Mouse (Mus musculus): Measurements from ENCODE around the gene Abat. TPM values are rescaled to one million over a fixed set of nuclear protein-coding genes. Genes with fewer than 3 reads are reported as not detected.

The Abat gene
- polyA plus RNA-seq, 1 experiment from 2014 or later, result 16.8 TPM

DNA sequence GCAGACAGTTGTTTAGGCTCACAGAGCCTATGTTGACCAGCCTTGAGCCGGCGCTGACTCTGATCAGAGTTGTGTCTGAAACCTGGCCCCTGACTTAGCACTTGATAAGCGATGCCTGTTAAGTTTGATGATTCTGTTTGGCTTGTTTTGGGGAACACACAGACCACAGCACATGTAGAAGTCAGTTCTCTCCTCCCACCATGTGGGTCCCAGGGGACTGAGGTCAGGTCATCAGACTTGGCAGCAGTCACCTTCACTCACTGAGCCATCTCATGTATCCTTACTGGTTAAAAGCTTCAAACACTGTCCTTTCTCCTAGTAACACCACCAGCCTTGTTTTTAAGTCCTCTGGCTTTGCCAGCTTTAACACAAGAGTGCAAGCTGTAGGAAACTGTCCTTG, 136.8 kb downstream of the Abat start:
- ATAC-seq (ENCODE audit: insufficient read depth) (no peak), DNase-seq (no peak)
- no peak for TF ChIP-seq CTCF (IDR thresholded peaks at IDR 0.05; ENCODE audit: low read depth)
- Histone ChIP-seq H3K4me1 (ENCODE audit: insufficient read depth) (no peaks in the 10 kb centered on the region), H3K36me3 (ENCODE audit: insufficient read depth) (peaks cover 95% of the 10 kb centered on the region), H3K9ac (no peak overlapping the region), H3K27me3 (ENCODE audit: insufficient read depth, low read length) (no peaks in the 10 kb centered on the region), H3K27ac (ENCODE audit: low read depth) (no peak overlapping the region), H3K4me2 (no peak overlapping the region), H3K4me3 (ENCODE audit: low read depth, low read length) (no peak overlapping the region), H3K9me3 (ENCODE audit: low read depth, low read length) (no peaks in the 10 kb centered on the region)
- 90% methylated on average over 3 of the region's 3 CpGs for WGBS

GRCm38 (mm10) chr16:8655108-8655507, 141.9 kb downstream of the Abat start:
- no peak overlapping the region for H3K9ac ChIP-seq
- H3K27ac ChIP-seq (ENCODE audit: low read depth), result no peak overlapping the region
- no peaks in the 10 kb centered on the region for H3K4me1 ChIP-seq (ENCODE audit: insufficient read depth)
- TF ChIP-seq CTCF (IDR thresholded peaks at IDR 0.05; ENCODE audit: low read depth), result no peak
- H3K4me3 ChIP-seq (ENCODE audit: low read depth, low read length), result no peak overlapping the region
- no peaks in the 10 kb centered on the region for H3K27me3 ChIP-seq (ENCODE audit: insufficient read depth, low read length)
- H3K9me3 ChIP-seq (ENCODE audit: low read depth, low read length), result no peaks in the 10 kb centered on the region
- peaks cover 90% of the 10 kb centered on the region for H3K36me3 ChIP-seq (ENCODE audit: insufficient read depth)
- no peak overlapping the region for H3K4me2 ChIP-seq
- 80% methylated on average over 6 of the region's 6 CpGs for WGBS
- no peak for ATAC-seq (ENCODE audit: insufficient read depth)
- no peak for DNase-seq

GRCm38 (mm10) chr16:8655599-8655998, 142.4 kb downstream of the Abat start:
- Histone ChIP-seq H3K4me1 (ENCODE audit: insufficient read depth) (no peaks in the 10 kb centered on the region), H3K27me3 (ENCODE audit: insufficient read depth, low read length) (no peaks in the 10 kb centered on the region), H3K27ac (ENCODE audit: low read depth) (no peak overlapping the region), H3K36me3 (ENCODE audit: insufficient read depth) (peaks cover 91% of the 10 kb centered on the region), H3K4me2 (no peak overlapping the region), H3K9ac (no peak overlapping the region), H3K4me3 (ENCODE audit: low read depth, low read length) (no peak overlapping the region), H3K9me3 (ENCODE audit: low read depth, low read length) (no peaks in the 10 kb centered on the region)
- DNase-seq (no peak), ATAC-seq (ENCODE audit: insufficient read depth) (no peak)
- 73% methylated on average over 9 of the region's 9 CpGs for WGBS
- peak; percentile 14; the same call in 1 of the 2 replicates for TF ChIP-seq CTCF (IDR thresholded peaks at IDR 0.05; ENCODE audit: low read depth)

- WGBS, result 76% methylated on average over 2 of the region's 2 CpGs
- no peak overlapping the region for H3K4me2 ChIP-seq
- H3K9ac ChIP-seq, result no peak overlapping the region
- no peak overlapping the region for H3K4me3 ChIP-seq (ENCODE audit: low read depth, low read length)
- peaks cover 89% of the 10 kb centered on the region for H3K36me3 ChIP-seq (ENCODE audit: insufficient read depth)
- no peak overlapping the region for H3K27ac ChIP-seq (ENCODE audit: low read depth)
- ATAC-seq (ENCODE audit: insufficient read depth) (no peak), DNase-seq (no peak)
- no peaks in the 10 kb centered on the region for H3K27me3 ChIP-seq (ENCODE audit: insufficient read depth, low read length)
- TF ChIP-seq CTCF (IDR thresholded peaks at IDR 0.05; ENCODE audit: low read depth), result no peak
- no peaks in the 10 kb centered on the region for H3K4me1 ChIP-seq (ENCODE audit: insufficient read depth)
- no peaks in the 10 kb centered on the region for H3K9me3 ChIP-seq (ENCODE audit: low read depth, low read length)
Observed at GRCm38 (mm10) chr16:8656256-8656655, 143.0 kb downstream of the Abat start.

- no peak for TF ChIP-seq CTCF (IDR thresholded peaks at IDR 0.05; ENCODE audit: low read depth)
- ATAC-seq (ENCODE audit: insufficient read depth) (peak; percentile 11; the same call in 1 of the 2 replicates), DNase-seq (no peak)
- Histone ChIP-seq H3K27me3 (ENCODE audit: insufficient read depth, low read length) (no peaks in the 10 kb centered on the region), H3K4me3 (ENCODE audit: low read depth, low read length) (no peak overlapping the region), H3K36me3 (ENCODE audit: insufficient read depth) (peaks cover 88% of the 10 kb centered on the region), H3K4me1 (ENCODE audit: insufficient read depth) (no peaks in the 10 kb centered on the region), H3K27ac (ENCODE audit: low read depth) (no peak overlapping the region), H3K9ac (no peak overlapping the region), H3K4me2 (no peak overlapping the region), H3K9me3 (ENCODE audit: low read depth, low read length) (no peaks in the 10 kb centered on the region)
- WGBS, result 72% methylated on average over 4 of the region's 4 CpGs
Observed at GRCm38 (mm10) chr16:8658349-8658748, 145.1 kb downstream of the Abat start.

GRCm38 (mm10) chr16:8658764-8659163, 145.5 kb downstream of the Abat start:
- Histone ChIP-seq H3K36me3 (ENCODE audit: insufficient read depth) (peaks cover 88% of the 10 kb centered on the region), H3K4me3 (ENCODE audit: low read depth, low read length) (no peak overlapping the region), H3K27me3 (ENCODE audit: insufficient read depth, low read length) (no peaks in the 10 kb centered on the region), H3K9me3 (ENCODE audit: low read depth, low read length) (no peaks in the 10 kb centered on the region), H3K27ac (ENCODE audit: low read depth) (no peak overlapping the region), H3K9ac (no peak overlapping the region), H3K4me1 (ENCODE audit: insufficient read depth) (no peaks in the 10 kb centered on the region), H3K4me2 (no peak overlapping the region)
- 88% methylated on average over 4 of the region's 4 CpGs for WGBS
- ATAC-seq (ENCODE audit: insufficient read depth) (no peak; the same call in 1 of the 2 replicates), DNase-seq (no peak)
- TF ChIP-seq CTCF (IDR thresholded peaks at IDR 0.05; ENCODE audit: low read depth), result no peak

- Histone ChIP-seq H3K4me1 (ENCODE audit: insufficient read depth) (peaks cover 2% of the 10 kb centered on the region; the same call in 1 of the 2 replicates), H3K9me3 (ENCODE audit: low read depth, low read length) (no peaks in the 10 kb centered on the region), H3K27me3 (ENCODE audit: insufficient read depth, low read length) (no peaks in the 10 kb centered on the region), H3K9ac (no peak overlapping the region), H3K36me3 (ENCODE audit: insufficient read depth) (peaks cover 54% of the 10 kb centered on the region), H3K4me3 (ENCODE audit: low read depth, low read length) (no peak overlapping the region), H3K27ac (ENCODE audit: low read depth) (no peak overlapping the region), H3K4me2 (no peak overlapping the region)
- DNase-seq (no peak), ATAC-seq (ENCODE audit: insufficient read depth) (no peak)
- TF ChIP-seq CTCF (IDR thresholded peaks at IDR 0.05; ENCODE audit: low read depth), result no peak
- 79% methylated on average over 2 of the region's 2 CpGs for WGBS
Observed at GRCm38 (mm10) chr16:8663022-8663421, 149.8 kb downstream of the Abat start.
